Mouse (Mus musculus): ENCODE results near the gene Ly6g6e. TPM values are rescaled to one million over a fixed set of nuclear protein-coding genes. Genes with fewer than 3 reads are reported as not detected.

Gene Ly6g6e
- polyA plus RNA-seq, 1 experiment from 2014 or later, result 0.57 TPM

DNA sequence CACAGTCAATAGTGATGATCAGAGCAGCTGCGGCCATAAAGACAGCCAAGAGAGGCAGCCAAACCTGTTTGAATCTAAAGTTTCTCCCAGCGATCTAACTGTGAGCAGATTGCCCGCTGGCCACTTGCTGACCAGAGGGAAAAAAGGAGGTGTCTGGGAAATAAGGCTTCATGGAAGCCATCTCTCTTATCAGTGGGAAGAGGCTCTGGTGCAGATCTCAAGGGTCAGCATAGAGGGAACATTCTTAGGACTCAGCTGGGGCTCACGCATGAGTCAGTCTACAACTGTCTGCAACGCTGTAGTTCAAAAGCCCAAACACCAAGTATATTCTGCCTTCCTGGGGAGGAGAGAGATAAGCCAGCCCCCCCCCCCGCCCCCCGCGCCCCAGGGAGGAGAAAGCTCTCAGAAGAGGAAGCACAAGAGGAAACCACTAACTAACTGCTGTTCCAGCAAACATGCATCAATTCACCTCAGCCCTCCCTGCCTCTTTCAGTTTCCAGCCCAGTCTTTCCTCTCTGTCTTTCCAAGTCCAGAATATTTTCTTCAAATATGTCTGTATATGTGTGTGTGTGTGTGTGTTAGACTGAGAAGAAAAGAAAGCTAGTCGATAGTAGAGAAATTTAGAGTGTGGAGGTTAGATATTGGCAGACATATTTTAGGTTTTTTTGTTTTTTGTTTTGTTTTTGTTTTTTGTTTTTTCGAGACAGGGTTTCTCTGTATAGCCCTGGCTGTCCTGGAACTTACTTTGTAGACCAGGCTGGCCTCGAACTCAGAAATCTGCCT, 28.4 kb upstream of the Ly6g6e start:
- Histone ChIP-seq H3K36me3 (ENCODE audit: control insufficient read depth, insufficient read depth, low read length) (no peaks in the 10 kb centered on the region), H3K4me1 (replicated peaks; ENCODE audit: control insufficient read depth, insufficient read depth, low read length) (peaks cover 32% of the 10 kb centered on the region), H3K9me3 (ENCODE audit: control insufficient read depth, low read length) (no peaks in the 10 kb centered on the region), H3K9ac (ENCODE audit: low read length) (peak overlapping the region; percentile 27; the same call in 1 of the 2 replicates), H3K4me3 (ENCODE audit: low read depth, low read length) (no peak overlapping the region), H3K27ac (ENCODE audit: low read depth, low read length) (no peak overlapping the region), H3K4me2 (ENCODE audit: low read depth, low read length, severe bottlenecking) (0 out of 2 replicates have a peak overlapping the region, but pooled peaks have one; percentile 18), H3K27me3 (ENCODE audit: control insufficient read depth, insufficient read depth, low read length) (no peaks in the 10 kb centered on the region)
- ATAC-seq (replicated peaks; ENCODE audit: low FRiP score) (no peak), DNase-seq (ENCODE audit: low spot score) (no peak)
- WGBS, result 46% methylated on average over 11 of the region's 11 CpGs

DNA sequence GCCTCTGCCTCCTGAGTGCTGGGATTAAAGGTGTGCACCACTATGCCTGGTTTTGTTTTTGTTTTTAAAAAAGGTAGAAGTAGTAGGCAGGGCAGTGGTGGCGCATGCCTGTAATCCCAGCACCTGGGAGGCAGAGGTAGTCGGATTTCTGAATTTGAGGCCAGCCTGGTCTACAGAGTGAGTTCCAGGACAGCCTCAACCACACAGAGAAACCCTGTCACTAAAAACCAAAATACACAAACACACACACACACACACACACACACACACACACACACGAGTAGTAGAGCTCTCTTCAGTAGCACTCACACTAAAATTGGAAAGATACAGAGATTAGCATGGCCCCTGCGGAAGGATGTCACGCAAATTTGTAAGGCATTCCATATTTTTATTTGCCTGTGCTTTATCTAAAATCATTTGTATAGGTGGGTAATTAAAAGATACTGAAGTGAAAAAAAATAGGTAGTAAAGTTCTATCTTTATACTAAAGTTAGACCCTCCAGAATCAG, 27.7 kb upstream of the Ly6g6e start:
- H3K4me3 ChIP-seq (ENCODE audit: low read depth, low read length), result no peak overlapping the region
- H3K4me1 ChIP-seq (replicated peaks; ENCODE audit: control insufficient read depth, insufficient read depth, low read length), result peaks cover 32% of the 10 kb centered on the region
- H3K36me3 ChIP-seq (ENCODE audit: control insufficient read depth, insufficient read depth, low read length), result peaks cover under 1% of the 10 kb centered on the region; the same call in 1 of the 2 replicates
- 79% methylated on average over 5 of the region's 5 CpGs for WGBS
- H3K9me3 ChIP-seq (ENCODE audit: control insufficient read depth, low read length), result no peaks in the 10 kb centered on the region; the same call in 1 of the 2 replicates
- peak overlapping the region; percentile 79; the same call in 1 of the 2 replicates for H3K9ac ChIP-seq (ENCODE audit: low read length)
- peak overlapping the region; percentile 88; the same call in 1 of the 2 replicates for H3K4me2 ChIP-seq (ENCODE audit: low read depth, low read length, severe bottlenecking)
- H3K27me3 ChIP-seq (ENCODE audit: control insufficient read depth, insufficient read depth, low read length), result no peaks in the 10 kb centered on the region
- DNase-seq (ENCODE audit: low spot score), result peak; percentile 43
- H3K27ac ChIP-seq (ENCODE audit: low read depth, low read length), result peak overlapping the region; percentile 86
- no peak for ATAC-seq (replicated peaks; ENCODE audit: low FRiP score)

- Histone ChIP-seq H3K27ac (ENCODE audit: low read depth, low read length) (peak within 1 kb of the TSS; percentile 86), H3K4me2 (ENCODE audit: low read depth, low read length, severe bottlenecking) (peak within 1 kb of the TSS; percentile 88), H3K4me1 (replicated peaks; ENCODE audit: control insufficient read depth, insufficient read depth, low read length) (peaks cover 32% of the 10 kb centered on the region), H3K27me3 (ENCODE audit: control insufficient read depth, insufficient read depth, low read length) (no peaks in the 10 kb centered on the region), H3K9me3 (ENCODE audit: control insufficient read depth, low read length) (no peaks in the 10 kb centered on the region; the same call in none of the 2 replicates), H3K9ac (ENCODE audit: low read length) (peak within 1 kb of the TSS; percentile 79), H3K36me3 (ENCODE audit: control insufficient read depth, insufficient read depth, low read length) (peaks cover 5% of the 10 kb centered on the region), H3K4me3 (ENCODE audit: low read depth, low read length) (peak within 1 kb of the TSS; percentile 58)
- 1% methylated on average over 11 of the region's 11 CpGs for WGBS
- ATAC-seq (replicated peaks; ENCODE audit: low FRiP score) (peak; percentile 5; the same call in 1 of the 2 replicates), DNase-seq (ENCODE audit: low spot score) (peak; percentile 88)
Measured at GRCm38 (mm10) chr17:35049561-35050016, 27.1 kb upstream of the Ly6g6e start, which contains the start of gene Clic1. TSS of gene Clic1 (plus strand) at chr17:35049966.

GRCm38 (mm10) chr17:35050126-35050750, 26.5 kb upstream of the Ly6g6e start:
- peaks cover 5% of the 10 kb centered on the region for H3K36me3 ChIP-seq (ENCODE audit: control insufficient read depth, insufficient read depth, low read length)
- DNase-seq (ENCODE audit: low spot score), result peak; percentile 82
- H3K27ac ChIP-seq (ENCODE audit: low read depth, low read length), result peak overlapping the region; percentile 86
- 2% methylated on average over 27 of the region's 27 CpGs for WGBS
- peaks cover 32% of the 10 kb centered on the region for H3K4me1 ChIP-seq (replicated peaks; ENCODE audit: control insufficient read depth, insufficient read depth, low read length)
- no peaks in the 10 kb centered on the region; the same call in none of the 2 replicates for H3K9me3 ChIP-seq (ENCODE audit: control insufficient read depth, low read length)
- ATAC-seq (replicated peaks; ENCODE audit: low FRiP score), result no peak
- no peaks in the 10 kb centered on the region for H3K27me3 ChIP-seq (ENCODE audit: control insufficient read depth, insufficient read depth, low read length)
- H3K4me2 ChIP-seq (ENCODE audit: low read depth, low read length, severe bottlenecking), result peak overlapping the region; percentile 88
- peak overlapping the region; percentile 58 for H3K4me3 ChIP-seq (ENCODE audit: low read depth, low read length)
- peak overlapping the region; percentile 79 for H3K9ac ChIP-seq (ENCODE audit: low read length)

DNA sequence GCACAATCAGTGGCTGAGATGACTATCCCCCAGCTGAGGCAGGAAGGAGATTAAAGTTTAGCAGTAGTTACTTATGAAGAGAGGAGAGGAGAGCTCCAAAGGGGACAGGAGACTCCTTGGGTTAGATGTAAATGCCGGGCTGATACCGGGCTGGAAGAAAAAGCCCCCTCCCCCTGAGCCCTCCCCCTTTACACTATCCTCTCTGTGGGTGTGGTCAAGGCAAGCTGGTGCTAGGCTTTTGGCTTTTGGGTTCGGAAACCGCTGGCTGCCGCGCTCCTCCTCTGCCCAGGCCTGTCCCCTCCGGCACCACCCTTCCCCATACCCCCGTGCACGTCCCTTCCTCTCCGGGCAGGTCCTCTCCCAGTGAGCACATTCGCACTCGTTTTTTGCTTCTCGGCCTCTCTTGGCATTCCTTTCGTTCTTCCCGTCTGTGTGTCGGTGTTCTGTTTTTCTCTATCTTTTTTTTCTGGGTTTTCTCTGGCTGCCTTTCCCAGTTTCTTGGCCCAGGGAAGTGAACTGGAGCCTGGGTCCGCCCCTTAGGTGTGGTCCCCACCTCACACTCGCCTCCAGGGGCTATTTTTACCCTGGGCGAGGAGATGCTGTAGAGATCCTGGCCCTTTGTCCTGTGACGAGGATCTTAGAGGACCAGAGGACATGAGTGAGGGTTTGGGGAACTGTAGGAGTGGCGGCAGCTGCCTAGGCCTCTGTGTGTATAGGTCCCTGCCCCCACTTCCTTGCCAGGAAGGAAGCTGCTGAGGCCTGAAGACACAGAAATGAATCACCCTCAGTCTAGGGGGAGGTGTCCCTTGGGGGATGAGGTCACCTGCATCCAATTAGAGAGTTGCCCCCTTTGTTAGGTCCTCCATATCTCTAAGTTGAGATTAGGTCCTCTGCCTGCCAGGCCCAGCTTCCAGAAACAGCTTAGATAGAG, 25.3 kb upstream of the Ly6g6e start:
- peaks cover 11% of the 10 kb centered on the region for H3K36me3 ChIP-seq (ENCODE audit: control insufficient read depth, insufficient read depth, low read length)
- peak; percentile 81 for DNase-seq (ENCODE audit: low spot score)
- H3K4me1 ChIP-seq (replicated peaks; ENCODE audit: control insufficient read depth, insufficient read depth, low read length), result peaks cover 29% of the 10 kb centered on the region
- H3K4me3 ChIP-seq (ENCODE audit: low read depth, low read length), result peak overlapping the region; percentile 58
- no peaks in the 10 kb centered on the region; the same call in none of the 2 replicates for H3K9me3 ChIP-seq (ENCODE audit: control insufficient read depth, low read length)
- peak overlapping the region; percentile 88 for H3K4me2 ChIP-seq (ENCODE audit: low read depth, low read length, severe bottlenecking)
- ATAC-seq (replicated peaks; ENCODE audit: low FRiP score), result peak; percentile 43
- peak overlapping the region; percentile 91 for H3K27ac ChIP-seq (ENCODE audit: low read depth, low read length)
- WGBS, result 2% methylated on average over 21 of the region's 21 CpGs
- peak overlapping the region; percentile 74 for H3K9ac ChIP-seq (ENCODE audit: low read length)
- H3K27me3 ChIP-seq (ENCODE audit: control insufficient read depth, insufficient read depth, low read length), result no peaks in the 10 kb centered on the region

DNA sequence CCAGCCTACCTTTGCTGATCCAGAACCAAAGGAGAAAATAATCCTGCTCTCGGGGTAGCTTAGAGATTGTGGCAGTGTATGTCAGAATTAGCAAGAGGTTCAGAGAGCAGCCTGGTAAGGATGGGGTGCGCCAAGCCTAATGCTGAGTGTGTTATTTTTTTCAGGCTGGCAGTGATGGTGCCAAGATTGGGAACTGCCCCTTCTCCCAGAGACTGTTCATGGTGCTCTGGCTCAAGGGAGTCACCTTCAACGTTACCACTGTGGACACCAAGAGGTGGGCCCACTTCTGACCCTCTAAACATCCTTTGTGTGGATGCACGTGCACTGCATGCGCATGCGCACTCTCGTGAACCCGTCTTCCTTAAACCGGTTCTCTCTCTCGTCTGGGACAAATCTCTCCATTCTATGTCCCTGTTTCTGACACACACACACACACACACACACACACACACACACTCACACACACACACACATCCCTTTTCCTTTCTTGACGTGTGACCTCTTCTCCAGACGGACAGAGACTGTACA, 24.4 kb upstream of the Ly6g6e start:
- H3K27ac ChIP-seq (ENCODE audit: low read depth, low read length), result peak overlapping the region; percentile 91
- H3K27me3 ChIP-seq (ENCODE audit: control insufficient read depth, insufficient read depth, low read length), result no peaks in the 10 kb centered on the region
- H3K4me3 ChIP-seq (ENCODE audit: low read depth, low read length), result peak overlapping the region; percentile 58; the same call in 1 of the 2 replicates
- ATAC-seq (replicated peaks; ENCODE audit: low FRiP score) (no peak), DNase-seq (ENCODE audit: low spot score) (no peak)
- no peaks in the 10 kb centered on the region; the same call in none of the 2 replicates for H3K9me3 ChIP-seq (ENCODE audit: control insufficient read depth, low read length)
- peaks cover 25% of the 10 kb centered on the region for H3K4me1 ChIP-seq (replicated peaks; ENCODE audit: control insufficient read depth, insufficient read depth, low read length)
- peaks cover 11% of the 10 kb centered on the region for H3K36me3 ChIP-seq (ENCODE audit: control insufficient read depth, insufficient read depth, low read length)
- WGBS, result 87% methylated on average over 12 of the region's 12 CpGs
- H3K4me2 ChIP-seq (ENCODE audit: low read depth, low read length, severe bottlenecking), result peak overlapping the region; percentile 88
- H3K9ac ChIP-seq (ENCODE audit: low read length), result peak overlapping the region; percentile 74

GRCm38 (mm10) chr17:35055691-35056495, 20.8 kb upstream of the Ly6g6e start:
- ATAC-seq (replicated peaks; ENCODE audit: low FRiP score) (no peak), DNase-seq (ENCODE audit: low spot score) (no peak)
- Histone ChIP-seq H3K27me3 (ENCODE audit: control insufficient read depth, insufficient read depth, low read length) (no peaks in the 10 kb centered on the region), H3K4me3 (ENCODE audit: low read depth, low read length) (no peak overlapping the region), H3K27ac (ENCODE audit: low read depth, low read length) (no peak overlapping the region), H3K4me1 (replicated peaks; ENCODE audit: control insufficient read depth, insufficient read depth, low read length) (peaks cover 21% of the 10 kb centered on the region), H3K9ac (ENCODE audit: low read length) (no peak overlapping the region), H3K36me3 (ENCODE audit: control insufficient read depth, insufficient read depth, low read length) (peaks cover 11% of the 10 kb centered on the region), H3K4me2 (ENCODE audit: low read depth, low read length, severe bottlenecking) (no peak overlapping the region), H3K9me3 (ENCODE audit: control insufficient read depth, low read length) (no peaks in the 10 kb centered on the region; the same call in none of the 2 replicates)
- 95% methylated on average over 7 of the region's 7 CpGs for WGBS
